Mouse (Mus musculus) olfactory bulb, adult 2 months (tissue): ENCODE measurements at regions not wholly inside any gene's neighbourhood (a gene's known extent, or its start where the extent isn't known, plus 50 kb on each side); places are given as distances from the start of the nearest gene placed in this dataset.
A peak's percentile ranks its signal among the peaks of the same experiment; 100 is the strongest.

Experiments used
- H3K27ac ChIP-seq: fragments of 200-500 bp; 2 replicates; pipeline ENCODE4 v1.5.1; 2012; ENCODE audit warnings: low read depth, low read length; ENCODE audit not compliant: insufficient read depth
- H3K4me1 ChIP-seq: fragments of 200-500 bp; 2 replicates; pipeline ENCODE4 v1.6.1; 2012; ENCODE audit warnings: low read length; ENCODE audit not compliant: control insufficient read depth, insufficient read depth
- H3K4me3 ChIP-seq: fragments of 200-500 bp; 2 replicates; pipeline ENCODE4 v1.5.1; 2012; ENCODE audit warnings: mild to moderate bottlenecking, low read depth, low read length, moderate library complexity; ENCODE audit not compliant: insufficient read depth
- CTCF ChIP-seq: fragments of 200-500 bp; IDR thresholded peaks from 2 replicates; pipeline ENCODE4 v1.5.1; 2012; ENCODE audit warnings: low read depth, mild to moderate bottlenecking, low read length, moderate library complexity; ENCODE audit not compliant: insufficient read depth
- POLR2A ChIP-seq: fragments of 200-500 bp; IDR thresholded peaks from 2 replicates; pipeline ENCODE4 v1.6.1; 2012; ENCODE audit warnings: mild to moderate bottlenecking, low read depth, low read length, moderate library complexity; ENCODE audit not compliant: insufficient read depth
- WGBS: fragments of 180-500 bp; shearing (Covaris S2); methylation state at CpG from one replicate; pipeline ENCODE4 v1.1.7; 2018; 5-methylcytosine and 5-hydroxymethylcytosine counted together

- H3K4me3 ChIP-seq: no peak overlapping the region
- H3K27ac ChIP-seq: peak overlapping the region; percentile 24; the same call in 1 of the 2 replicates
- TF ChIP-seq POLR2A (no peak), CTCF (no peak)
- 10% methylated on average over 6 of the region's 6 CpGs for WGBS
- H3K4me1 ChIP-seq: peaks cover 3% of the 10 kb centered on the region
Measured at GRCm38 (mm10) chr16:77500413-77500812, 101.5 kb downstream of the Gm11146 start.

- TF ChIP-seq POLR2A: no peak
- TF ChIP-seq CTCF: no peak
- peak overlapping the region; percentile 43 for H3K4me3 ChIP-seq
- 27% methylated on average over 18 of the region's 18 CpGs for WGBS
- no peak overlapping the region; the same call in 1 of the 2 replicates for H3K27ac ChIP-seq
- H3K4me1 ChIP-seq: peaks cover 3% of the 10 kb centered on the region
Measured at GRCm38 (mm10) chr16:77499537-77500301, 102.2 kb downstream of the Gm11146 start.

GRCm38 (mm10) chr16:77495310-77495709 is 106.6 kb downstream of the Gm11146 start:
- 95% methylated on average over 7 of the region's 7 CpGs for WGBS
- TF ChIP-seq CTCF (no peak), POLR2A (no peak)
- Histone ChIP-seq H3K4me1 (peaks cover 3% of the 10 kb centered on the region), H3K4me3 (no peak overlapping the region), H3K27ac (no peak overlapping the region)

GRCm38 (mm10) chr16:77494042-77494441 is 107.9 kb downstream of the Gm11146 start:
- Histone ChIP-seq H3K4me3 (no peak overlapping the region), H3K27ac (no peak overlapping the region), H3K4me1 (no peaks in the 10 kb centered on the region)
- 91% methylated on average over 7 of the region's 7 CpGs for WGBS
- TF ChIP-seq CTCF (no peak), POLR2A (no peak)

GRCm38 (mm10) chr16:77488155-77488554 is 113.7 kb downstream of the Gm11146 start:
- TF ChIP-seq POLR2A (no peak), CTCF (no peak)
- H3K27ac ChIP-seq: no peak overlapping the region
- WGBS: 87% methylated on average over 1 of the region's 1 CpGs
- H3K4me3 ChIP-seq: no peak overlapping the region
- H3K4me1 ChIP-seq: no peaks in the 10 kb centered on the region

GRCm38 (mm10) chr16:77479812-77480211 is 122.1 kb downstream of the Gm11146 start:
- no peak overlapping the region for H3K27ac ChIP-seq
- no peak for TF ChIP-seq POLR2A
- WGBS: 53% methylated on average over 7 of the region's 7 CpGs
- H3K4me1 ChIP-seq: no peaks in the 10 kb centered on the region
- H3K4me3 ChIP-seq: no peak overlapping the region

GRCm38 (mm10) chr16:77471868-77472267 is 130.0 kb downstream of the Gm11146 start:
- 96% methylated on average over 3 of the region's 3 CpGs for WGBS
- Histone ChIP-seq H3K4me3 (no peak overlapping the region), H3K4me1 (no peaks in the 10 kb centered on the region), H3K27ac (no peak overlapping the region)
- TF ChIP-seq POLR2A: no peak
- TF ChIP-seq CTCF: no peak

- 54% methylated on average over 4 of the region's 4 CpGs for WGBS
- TF ChIP-seq CTCF (no peak), POLR2A (no peak)
- no peak overlapping the region for H3K4me3 ChIP-seq
- H3K4me1 ChIP-seq: no peaks in the 10 kb centered on the region
- H3K27ac ChIP-seq: no peak overlapping the region
Measured at GRCm38 (mm10) chr16:77469903-77470302, 132.0 kb downstream of the Gm11146 start.

GRCm38 (mm10) chr16:77469328-77469875 is 132.5 kb downstream of the Gm11146 start:
- H3K27ac ChIP-seq: no peak overlapping the region
- no peak for TF ChIP-seq CTCF
- WGBS: 58% methylated on average over 6 of the region's 6 CpGs

More at GRCm38 (mm10) chr16:77469328-77469875, 132.5 kb downstream of the Gm11146 start:
- Histone ChIP-seq H3K4me3 (no peak overlapping the region), H3K4me1 (no peaks in the 10 kb centered on the region)
